Mouse (Mus musculus) cerebellum, postnatal 10 days (tissue): ENCODE results near the gene Rnf151.
"Not testable (repeated sequence)": the region's sequence is repeated elsewhere in the genome, so short reads cannot be mapped to it uniquely, and the experiment has no call there.

Experiments used
- DNase-seq, 2 experiments: peaks; one replicate each; pipeline ENCODE4 v3.0.0; 2021; ENCODE audit warnings: mixed read lengths in 2 of 2

Rnf151 gene

GRCm38 (mm10) chr17:24701251-24701650 lies 16.6 kb downstream of the Rnf151 start:
- DNase-seq = no peak

GRCm38 (mm10) chr17:24699473-24699872 lies 18.4 kb downstream of the Rnf151 start:
- DNase-seq = no peak

DNA sequence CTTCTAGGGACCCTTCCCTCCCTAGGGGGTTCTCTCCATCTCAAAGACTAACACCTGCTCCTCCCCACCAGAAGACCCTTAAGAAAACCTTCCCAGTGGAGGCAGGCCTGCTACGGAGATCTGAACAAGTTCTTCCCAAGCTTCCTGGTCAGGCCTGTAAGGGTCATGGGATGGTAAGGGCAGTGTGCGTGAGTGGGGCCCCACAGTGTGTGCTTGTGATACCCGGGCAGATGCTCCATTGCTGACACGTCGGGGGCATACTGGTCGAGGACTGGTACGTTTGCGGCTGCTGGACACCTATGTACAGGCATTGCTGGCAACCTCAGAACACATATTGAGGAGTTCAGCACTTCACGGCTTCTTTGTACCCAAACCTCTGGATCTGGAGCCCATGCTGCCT lies 19.1 kb downstream of the Rnf151 start:
- DNase-seq = no peak

DNA sequence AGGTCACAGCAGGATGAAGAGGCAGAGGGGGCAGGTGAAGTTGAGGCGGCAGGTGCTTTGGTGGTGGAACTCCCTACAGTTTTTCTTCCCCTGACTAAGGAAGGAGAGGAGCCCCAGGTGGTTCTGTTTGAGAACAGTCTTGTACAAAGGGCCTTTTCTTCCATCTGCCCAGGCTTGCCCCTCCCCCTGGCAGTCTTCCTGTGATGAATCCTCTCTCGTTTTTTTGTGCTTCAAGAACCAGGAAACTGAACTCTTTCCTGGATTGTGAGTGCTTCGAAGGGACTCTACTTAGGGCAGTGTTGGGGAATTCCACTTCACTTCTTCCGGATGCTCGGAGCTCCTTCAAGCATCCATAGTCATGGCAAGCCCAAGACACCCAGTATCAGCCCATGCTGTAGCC lies 19.9 kb downstream of the Rnf151 start:
- no peak for DNase-seq

- DNase-seq = peak; percentile 93 to 96
Observed at GRCm38 (mm10) chr17:24696011-24696697, 21.7 kb downstream of the Rnf151 start, which contains the start of the genes Gfer and Noxo1. TSS of gene Gfer (minus strand) at chr17:24696156. TSS of gene Noxo1 (plus strand) at chr17:24696234.

GRCm38 (mm10) chr17:24695326-24696010 lies 22.4 kb downstream of the Rnf151 start:
- DNase-seq = no peak

DNA sequence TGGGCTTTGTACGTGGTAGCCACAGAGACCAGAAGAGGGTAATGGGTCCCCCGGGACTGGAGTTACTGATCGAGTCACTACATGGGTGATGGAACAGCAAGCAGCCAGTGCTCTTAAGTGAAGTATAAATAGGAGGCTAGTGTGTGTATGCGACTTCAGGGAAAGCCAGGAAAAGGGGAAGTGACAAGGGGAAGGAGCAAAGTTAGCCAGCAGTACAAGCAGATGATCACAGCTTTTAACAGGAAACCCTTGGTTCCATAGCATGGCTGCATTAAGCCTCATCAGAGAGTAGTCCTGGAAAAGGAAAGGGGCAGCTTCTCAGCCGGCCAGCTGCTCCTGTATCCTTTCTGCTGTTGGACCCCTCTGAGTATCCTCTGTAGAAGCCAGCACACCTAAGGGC lies 25.5 kb downstream of the Rnf151 start:
- DNase-seq = no peak

GRCm38 (mm10) chr17:24689251-24690081 lies 28.4 kb downstream of the Rnf151 start, which contains the start of gene Syngr3:
TSS of gene Syngr3 (minus strand) at chr17:24689955.
- peak; percentile 84 to 85 for DNase-seq

DNA sequence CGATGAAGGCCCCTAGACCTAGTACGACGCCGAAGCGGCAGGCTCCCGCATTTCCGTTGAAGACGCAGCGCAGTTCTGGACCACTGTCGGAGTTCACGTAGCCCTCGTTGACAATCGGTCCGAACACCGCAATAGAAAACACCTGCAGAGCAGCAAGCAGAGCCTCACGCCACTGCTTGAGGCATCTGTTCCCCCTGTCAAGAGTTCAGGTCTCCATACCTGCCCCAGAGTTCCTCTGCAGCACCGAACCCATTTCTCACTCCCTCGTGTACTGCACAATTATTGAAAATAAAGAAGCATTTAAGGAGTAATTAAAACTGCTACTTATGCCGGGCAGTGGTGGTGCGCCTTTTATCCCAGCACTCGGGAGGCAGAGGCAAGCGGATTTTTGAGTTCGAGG lies 30.3 kb downstream of the Rnf151 start:
- DNase-seq = no peak

GRCm38 (mm10) chr17:24687146-24687595 lies 30.7 kb downstream of the Rnf151 start:
- DNase-seq = peak; percentile 54 to 58

DNA sequence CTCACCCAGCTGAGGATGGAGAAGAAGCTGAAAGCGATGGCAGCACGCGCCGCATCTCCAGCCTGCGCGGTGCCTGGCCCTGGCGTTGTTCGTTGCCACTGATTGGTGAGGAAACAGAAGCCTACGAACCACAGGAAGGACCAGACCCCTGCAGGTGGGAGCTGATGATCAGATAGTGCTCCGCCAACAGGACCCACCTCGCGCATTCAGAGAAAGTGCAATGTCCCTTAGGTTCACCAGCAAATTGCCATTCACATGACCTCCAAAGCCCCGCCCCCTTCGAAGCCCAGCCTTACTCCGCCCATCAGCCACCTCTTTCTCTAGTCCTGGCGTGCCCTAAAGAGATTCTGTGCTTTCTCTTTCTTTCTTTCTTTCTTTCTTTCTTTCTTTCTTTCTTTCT lies 31.3 kb downstream of the Rnf151 start:
- peak; percentile 50 to 52 for DNase-seq

- DNase-seq = no peak
Observed at GRCm38 (mm10) chr17:24677500-24678080, 40.3 kb downstream of the Rnf151 start.

- DNase-seq = no peak
Observed at GRCm38 (mm10) chr17:24676877-24677276, 41.0 kb downstream of the Rnf151 start.

- peak; percentile 83 to 87 for DNase-seq
Observed at GRCm38 (mm10) chr17:24676187-24676586, 41.7 kb downstream of the Rnf151 start.

DNA sequence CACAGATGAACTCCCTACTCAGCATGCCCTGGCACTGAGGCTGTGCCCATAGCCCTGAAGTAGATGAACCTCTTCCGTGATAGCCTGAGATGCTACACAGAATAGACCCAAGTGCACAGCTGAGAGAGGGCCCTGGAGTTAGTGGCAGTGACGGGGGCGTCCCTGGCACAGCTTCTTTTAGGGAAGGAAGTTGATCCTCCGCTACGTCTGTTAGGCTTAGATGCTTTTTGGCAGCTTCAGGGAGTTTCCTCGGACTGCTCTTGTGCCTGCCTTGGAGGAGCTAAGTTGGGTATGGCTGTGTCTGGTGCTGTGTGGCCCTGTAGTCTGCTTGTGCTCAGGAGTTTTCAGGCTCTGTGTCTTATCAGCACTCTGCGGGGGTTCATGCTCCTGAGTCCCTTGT lies 43.6 kb downstream of the Rnf151 start:
- DNase-seq = no peak

DNA sequence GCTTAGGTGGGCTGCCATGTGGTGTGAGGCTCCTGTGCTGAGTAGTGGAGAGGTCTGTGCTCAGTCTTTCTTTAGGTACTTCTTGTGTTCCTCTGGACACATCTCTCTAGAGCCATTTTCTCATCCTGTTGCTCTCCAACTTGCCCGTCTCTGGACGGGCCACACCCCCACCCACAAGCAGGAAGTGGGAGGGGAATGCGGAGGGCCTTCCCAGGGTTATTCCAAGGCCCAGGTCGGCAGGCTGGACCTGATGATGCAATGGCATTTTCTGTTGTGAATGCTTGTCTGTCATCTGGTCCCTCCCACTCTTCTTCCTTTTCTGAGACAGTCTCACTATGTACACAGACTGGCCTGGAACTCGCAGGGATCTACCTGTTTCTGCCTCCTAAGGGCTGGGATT lies 45.7 kb downstream of the Rnf151 start:
- no peak for DNase-seq

GRCm38 (mm10) chr17:24671346-24671745 lies 46.5 kb downstream of the Rnf151 start:
- no peak for DNase-seq

- no peak for DNase-seq
Observed at GRCm38 (mm10) chr17:24670246-24670844, 47.5 kb downstream of the Rnf151 start.

GRCm38 (mm10) chr17:24669545-24670245 lies 48.2 kb downstream of the Rnf151 start, which contains the start of gene Zfp598:
TSS of gene Zfp598 (plus strand) at chr17:24669687.
- peak; percentile 98 for DNase-seq

- DNase-seq = not testable (repeated sequence)
Observed at GRCm38 (mm10) chr17:24669214-24669544, 48.7 kb downstream of the Rnf151 start.

GRCm38 (mm10) chr17:24667416-24667815 lies 50.4 kb downstream of the Rnf151 start:
- peak; percentile 85 to 86 for DNase-seq

GRCm38 (mm10) chr17:24667011-24667410 lies 50.9 kb downstream of the Rnf151 start:
- not testable (repeated sequence) for DNase-seq
